Mouse (Mus musculus) ES-Bruce4 (cell line): ENCODE measurements around the gene Rasal2.

Experiments used
- EP300 ChIP-seq: IDR thresholded peaks from 2 replicates; pipeline ENCODE4 v1.6.1; 2011; ENCODE audit warnings: low read depth, low read length; ENCODE audit not compliant: insufficient read depth
- POLR2A ChIP-seq: IDR thresholded peaks from one replicate; pipeline ENCODE4 v1.8.1; 2011; ENCODE audit warnings: low read length; ENCODE audit not compliant: insufficient read depth

GRCm38 (mm10) chr1:157101122-157101865 lies 311.1 kb downstream of the Rasal2 start:
- TF ChIP-seq POLR2A (no peak), EP300 (0 out of 2 replicates have a peak, but pooled peaks have one; percentile 2)
